Mouse (Mus musculus): ENCODE data around the gene Gpr183. TPM values are rescaled to one million over a fixed set of nuclear protein-coding genes. Genes with fewer than 3 reads are reported as not detected.

Gpr183 gene
- polyA plus RNA-seq, 1 experiment from 2014 or later = 1.8 TPM

DNA sequence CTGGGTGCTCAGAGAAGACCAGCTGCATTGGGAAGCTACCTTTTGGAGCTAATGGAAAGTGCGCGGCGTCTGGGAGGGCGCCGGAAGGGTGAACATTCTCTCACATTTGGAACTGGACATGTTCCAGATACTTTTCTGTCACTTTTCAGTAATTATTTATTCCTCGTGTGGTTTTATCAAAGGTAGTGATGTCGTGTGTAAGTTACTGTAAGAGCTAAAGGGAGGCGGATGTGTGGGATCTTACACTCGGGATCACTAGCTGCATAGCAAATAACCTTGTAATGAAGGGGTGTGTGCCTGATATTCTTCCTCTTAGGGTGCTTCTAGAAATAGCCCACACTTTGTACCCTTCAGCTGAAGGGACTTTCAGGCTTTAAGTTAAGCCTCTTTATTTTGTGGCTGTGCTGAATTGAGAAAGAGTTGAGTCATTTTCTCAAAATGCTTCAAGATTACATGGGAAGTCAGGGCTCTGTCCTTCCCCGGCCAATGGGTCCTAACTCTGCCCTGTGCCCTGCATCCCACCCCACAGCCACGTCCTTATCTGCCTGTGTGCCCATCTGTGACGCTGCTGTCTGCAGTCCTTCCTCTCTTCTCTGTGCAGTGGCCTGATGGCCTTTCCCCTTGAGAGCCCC, 3.4 kb downstream of the Gpr183 start:
- 66% methylated on average over 12 of the region's 12 CpGs for WGBS (ENCODE audit: insufficient replicate concordance)
- Histone ChIP-seq H3K4me1 (peaks cover 48% of the 10 kb centered on the region), H3K36me3 (0 out of 2 replicates have a peak, but pooled peaks cover 3% of the 10 kb centered on the region), H3K27ac (peak overlapping the region; percentile 14; the same call in 1 of the 2 replicates), H3K4me2 (peak overlapping the region; percentile 14; the same call in 1 of the 2 replicates), H3K9ac (no peak overlapping the region), H3K9me3 (replicated peaks) (no peaks in the 10 kb centered on the region), H3K4me3 (no peak overlapping the region), H3K27me3 (replicated peaks) (no peaks in the 10 kb centered on the region)
- ATAC-seq = no peak

DNA sequence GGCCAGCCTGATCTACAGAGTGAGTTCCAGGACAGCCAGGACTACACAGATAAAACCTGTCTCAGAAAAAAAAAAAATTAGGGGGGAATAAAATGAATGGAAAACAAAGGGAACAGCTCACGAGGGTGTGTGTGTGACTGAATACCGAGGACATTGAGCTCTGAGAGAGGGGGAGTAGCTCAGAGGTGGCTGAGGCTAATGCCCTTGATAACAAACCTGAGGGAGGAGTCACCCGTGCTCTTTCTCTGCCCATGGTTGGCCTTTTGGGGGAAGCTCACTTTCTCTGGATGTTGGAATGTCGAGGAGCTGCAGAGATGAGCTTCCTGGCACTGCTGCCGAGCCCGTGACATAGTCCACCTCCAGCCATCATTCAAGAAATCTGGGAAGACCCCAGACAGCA, 4.0 kb downstream of the Gpr183 start:
- peak overlapping the region; percentile 14; the same call in 1 of the 2 replicates for H3K4me2 ChIP-seq
- WGBS (ENCODE audit: insufficient replicate concordance) = 29% methylated on average over 6 of the region's 6 CpGs
- peaks cover 48% of the 10 kb centered on the region for H3K4me1 ChIP-seq
- no peak overlapping the region for H3K9ac ChIP-seq
- ATAC-seq = no peak
- H3K4me3 ChIP-seq = no peak overlapping the region
- no peaks in the 10 kb centered on the region for H3K9me3 ChIP-seq (replicated peaks)
- no peaks in the 10 kb centered on the region for H3K27me3 ChIP-seq (replicated peaks)
- H3K27ac ChIP-seq = no peak overlapping the region
- 0 out of 2 replicates have a peak, but pooled peaks cover 3% of the 10 kb centered on the region for H3K36me3 ChIP-seq

- H3K9me3 ChIP-seq (replicated peaks) = no peaks in the 10 kb centered on the region
- H3K4me1 ChIP-seq = peaks cover 48% of the 10 kb centered on the region
- H3K4me2 ChIP-seq = no peak overlapping the region
- H3K36me3 ChIP-seq = 0 out of 2 replicates have a peak, but pooled peaks cover 3% of the 10 kb centered on the region
- WGBS (ENCODE audit: insufficient replicate concordance) = 41% methylated on average over 2 of the region's 2 CpGs
- H3K4me3 ChIP-seq = no peak overlapping the region
- no peak overlapping the region for H3K9ac ChIP-seq
- H3K27me3 ChIP-seq (replicated peaks) = no peaks in the 10 kb centered on the region
- ATAC-seq = no peak
- no peak overlapping the region for H3K27ac ChIP-seq
Measured at GRCm38 (mm10) chr14:121960531-121960930, 4.5 kb downstream of the Gpr183 start.

GRCm38 (mm10) chr14:121960031-121960430, 5.0 kb downstream of the Gpr183 start:
- Histone ChIP-seq H3K4me3 (no peak overlapping the region), H3K9ac (no peak overlapping the region), H3K4me1 (peaks cover 48% of the 10 kb centered on the region), H3K27me3 (replicated peaks) (no peaks in the 10 kb centered on the region), H3K4me2 (no peak overlapping the region), H3K27ac (no peak overlapping the region), H3K9me3 (replicated peaks) (no peaks in the 10 kb centered on the region), H3K36me3 (0 out of 2 replicates have a peak, but pooled peaks cover 4% of the 10 kb centered on the region)
- no peak for ATAC-seq
- WGBS (ENCODE audit: insufficient replicate concordance) = 72% methylated on average over 4 of the region's 4 CpGs

DNA sequence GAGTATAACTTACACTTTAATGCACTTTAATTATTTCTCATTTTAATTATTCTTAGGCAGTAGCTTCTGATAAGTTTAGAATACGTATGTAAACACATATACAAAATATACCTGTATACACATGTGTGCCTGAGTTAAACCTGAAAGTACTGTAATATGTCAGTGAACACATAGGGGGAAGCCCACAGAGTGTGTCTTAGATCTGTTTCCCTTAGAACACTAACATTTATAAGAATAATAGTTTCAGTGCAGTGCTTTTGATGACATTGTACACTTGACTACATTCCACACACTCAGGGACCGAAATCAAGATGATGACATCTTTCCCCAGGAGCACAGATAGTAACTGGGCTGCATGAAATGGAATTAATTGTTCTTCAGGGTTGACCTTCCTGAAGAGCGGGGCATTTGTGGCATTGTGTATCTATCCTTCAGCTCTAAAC, 5.4 kb downstream of the Gpr183 start:
- peaks cover 9% of the 10 kb centered on the region; the same call in 1 of the 2 replicates for H3K36me3 ChIP-seq
- H3K27ac ChIP-seq = no peak overlapping the region
- no peak overlapping the region for H3K9ac ChIP-seq
- no peak overlapping the region for H3K4me3 ChIP-seq
- no peaks in the 10 kb centered on the region for H3K27me3 ChIP-seq (replicated peaks)
- no peaks in the 10 kb centered on the region for H3K9me3 ChIP-seq (replicated peaks)
- peaks cover 48% of the 10 kb centered on the region for H3K4me1 ChIP-seq
- 77% methylated on average over 3 of the region's 3 CpGs for WGBS (ENCODE audit: insufficient replicate concordance)
- no peak overlapping the region for H3K4me2 ChIP-seq
- no peak for ATAC-seq

- peaks cover 15% of the 10 kb centered on the region for H3K36me3 ChIP-seq
- no peaks in the 10 kb centered on the region for H3K9me3 ChIP-seq (replicated peaks)
- 61% methylated on average over 10 of the region's 10 CpGs for WGBS (ENCODE audit: insufficient replicate concordance)
- H3K4me2 ChIP-seq = no peak overlapping the region
- H3K4me1 ChIP-seq = peaks cover 46% of the 10 kb centered on the region
- no peak overlapping the region for H3K9ac ChIP-seq
- H3K4me3 ChIP-seq = no peak overlapping the region
- no peak overlapping the region for H3K27ac ChIP-seq
- no peaks in the 10 kb centered on the region for H3K27me3 ChIP-seq (replicated peaks)
- no peak for ATAC-seq
Measured at GRCm38 (mm10) chr14:121958751-121959537, 6.1 kb downstream of the Gpr183 start.

GRCm38 (mm10) chr14:121958041-121958750, 6.8 kb downstream of the Gpr183 start:
- Histone ChIP-seq H3K4me3 (no peak overlapping the region), H3K9me3 (replicated peaks) (no peaks in the 10 kb centered on the region), H3K36me3 (peaks cover 17% of the 10 kb centered on the region), H3K4me1 (peaks cover 39% of the 10 kb centered on the region), H3K9ac (no peak overlapping the region), H3K27me3 (replicated peaks) (no peaks in the 10 kb centered on the region), H3K4me2 (no peak overlapping the region), H3K27ac (no peak overlapping the region)
- no peak for ATAC-seq
- 74% methylated on average over 3 of the region's 3 CpGs for WGBS (ENCODE audit: insufficient replicate concordance)

DNA sequence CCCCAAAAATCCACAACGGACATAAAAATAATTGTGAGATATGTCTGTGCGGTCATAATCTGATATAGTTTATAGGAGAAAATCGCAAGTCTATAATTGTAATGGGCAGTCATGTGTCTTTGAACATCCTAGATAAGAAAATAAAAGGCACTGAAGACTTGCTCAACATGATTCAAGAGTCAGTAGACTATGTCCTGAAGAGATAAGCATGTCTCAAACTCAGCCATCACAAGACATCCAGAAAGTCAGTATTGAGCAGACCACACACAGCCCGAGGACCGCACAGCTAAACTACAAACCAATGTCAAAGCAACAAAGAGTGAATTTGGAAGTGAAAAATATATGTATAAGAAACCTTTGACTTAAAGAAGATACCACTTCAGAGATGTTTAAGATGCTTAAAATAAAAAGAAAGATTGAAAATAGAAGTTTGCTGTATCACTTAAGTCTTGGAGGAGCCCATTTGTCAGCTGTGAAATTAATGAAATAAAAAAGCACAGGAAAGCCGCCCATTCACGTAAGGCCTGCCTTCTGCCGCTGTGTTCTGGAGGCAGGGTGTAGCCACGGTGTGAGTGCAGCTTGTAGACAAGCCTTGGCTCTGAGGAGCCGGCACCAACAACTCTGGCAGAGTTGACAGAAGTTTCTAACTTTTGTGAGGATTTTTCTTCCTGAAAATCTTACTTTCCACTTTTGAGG, 7.7 kb downstream of the Gpr183 start:
- H3K27ac ChIP-seq = no peak overlapping the region
- no peaks in the 10 kb centered on the region for H3K9me3 ChIP-seq (replicated peaks)
- H3K4me2 ChIP-seq = no peak overlapping the region
- 62% methylated on average over 10 of the region's 10 CpGs for WGBS (ENCODE audit: insufficient replicate concordance)
- peaks cover 32% of the 10 kb centered on the region for H3K4me1 ChIP-seq
- H3K4me3 ChIP-seq = no peak overlapping the region
- no peak overlapping the region for H3K9ac ChIP-seq
- no peaks in the 10 kb centered on the region for H3K27me3 ChIP-seq (replicated peaks)
- peaks cover 17% of the 10 kb centered on the region for H3K36me3 ChIP-seq
- peak; percentile 72 for ATAC-seq

- WGBS (ENCODE audit: insufficient replicate concordance) = 56% methylated on average over 5 of the region's 5 CpGs
Measured at GRCm38 (mm10) chr14:121956291-121956690, 8.7 kb downstream of the Gpr183 start.

DNA sequence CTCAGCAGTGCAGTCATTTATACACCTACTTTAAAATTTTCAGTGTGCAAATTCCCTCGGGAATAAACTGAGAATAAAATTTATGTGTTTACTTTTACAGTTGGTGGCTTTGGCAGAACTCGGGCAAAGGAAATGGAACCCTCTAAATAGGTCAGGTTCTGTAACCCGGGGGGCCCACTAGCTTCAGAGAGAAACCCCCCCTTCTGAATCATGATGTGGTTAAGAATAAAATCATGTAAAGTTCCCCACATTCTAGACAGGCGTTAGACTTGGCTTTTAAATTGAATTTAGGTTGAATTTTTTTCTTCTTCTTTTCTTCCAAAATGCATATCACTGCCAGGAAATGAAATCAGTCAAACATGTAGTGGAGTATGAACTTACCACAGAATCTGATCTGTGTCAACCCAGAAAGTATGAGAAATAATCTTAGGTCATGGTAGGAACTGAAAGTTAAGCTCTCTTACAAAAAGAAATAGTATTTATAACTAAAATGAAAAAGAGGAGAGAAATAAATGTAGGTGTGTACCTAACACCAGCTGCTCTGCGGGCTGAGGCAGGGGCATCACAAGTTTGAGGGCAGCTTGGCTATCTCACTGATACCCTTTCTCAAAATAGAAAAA, 9.7 kb downstream of the Gpr183 start:
- H3K4me3 ChIP-seq = no peak overlapping the region
- peaks cover 14% of the 10 kb centered on the region for H3K36me3 ChIP-seq
- 68% methylated on average over 5 of the region's 5 CpGs for WGBS (ENCODE audit: insufficient replicate concordance)
- no peaks in the 10 kb centered on the region for H3K9me3 ChIP-seq (replicated peaks)
- no peak for ATAC-seq
- no peak overlapping the region for H3K27ac ChIP-seq
- H3K4me1 ChIP-seq = peaks cover 32% of the 10 kb centered on the region
- H3K27me3 ChIP-seq (replicated peaks) = no peaks in the 10 kb centered on the region
- H3K9ac ChIP-seq = no peak overlapping the region
- no peak overlapping the region for H3K4me2 ChIP-seq

More at GRCm38 (mm10) chr14:121956291-121956690, 8.7 kb downstream of the Gpr183 start:
- peaks cover 15% of the 10 kb centered on the region for H3K36me3 ChIP-seq
- no peak overlapping the region for H3K4me2 ChIP-seq
- no peak overlapping the region for H3K4me3 ChIP-seq
- no peaks in the 10 kb centered on the region for H3K9me3 ChIP-seq (replicated peaks)
- H3K9ac ChIP-seq = no peak overlapping the region
- ATAC-seq = no peak
- no peak overlapping the region for H3K27ac ChIP-seq
- H3K27me3 ChIP-seq (replicated peaks) = no peaks in the 10 kb centered on the region
- peaks cover 31% of the 10 kb centered on the region for H3K4me1 ChIP-seq

DNA sequence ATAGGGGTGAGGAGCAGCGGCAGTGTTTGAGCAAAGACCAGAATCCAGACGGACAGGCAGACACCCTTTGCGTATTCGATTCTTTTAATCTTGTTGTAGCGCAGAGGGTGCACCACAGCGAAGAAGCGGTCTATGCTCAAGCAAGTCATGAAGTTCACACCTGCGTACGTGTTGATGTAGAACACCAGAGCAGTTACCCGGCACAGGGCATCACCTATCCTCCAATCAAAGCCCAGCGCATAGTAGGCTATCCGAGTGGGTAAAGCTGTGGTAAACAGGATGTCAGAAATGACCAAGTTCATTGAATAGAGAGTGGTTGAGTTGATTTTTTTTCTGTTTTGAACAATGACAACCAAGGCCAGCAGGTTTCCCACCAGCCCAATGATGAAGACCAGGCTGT, 10.4 kb downstream of the Gpr183 start:
- Histone ChIP-seq H3K36me3 (peaks cover 14% of the 10 kb centered on the region), H3K4me3 (no peak overlapping the region), H3K9ac (no peak overlapping the region), H3K27me3 (replicated peaks) (no peaks in the 10 kb centered on the region), H3K4me1 (peaks cover 38% of the 10 kb centered on the region), H3K27ac (no peak overlapping the region), H3K4me2 (no peak overlapping the region), H3K9me3 (replicated peaks) (no peaks in the 10 kb centered on the region)
- no peak for ATAC-seq
- WGBS (ENCODE audit: insufficient replicate concordance) = 90% methylated on average over 12 of the region's 12 CpGs
